Mouse (Mus musculus) lung, adult 2 months (tissue): ENCODE data around the gene Anks3.

Experiments used
- CTCF ChIP-seq: fragments of 200-500 bp; IDR thresholded peaks from 2 replicates; pipeline ENCODE4 v1.5.1; 2011; ENCODE audit warnings: mild to moderate bottlenecking, low read length, control low read depth; ENCODE audit not compliant: insufficient read depth
- POLR2A ChIP-seq: fragments of 200-500 bp; IDR thresholded peaks from 2 replicates; pipeline ENCODE4 v1.6.1; 2011; ENCODE audit warnings: low read depth, mild to moderate bottlenecking, control low read depth, low read length, borderline replicate concordance; ENCODE audit errors: extremely low read depth

DNA sequence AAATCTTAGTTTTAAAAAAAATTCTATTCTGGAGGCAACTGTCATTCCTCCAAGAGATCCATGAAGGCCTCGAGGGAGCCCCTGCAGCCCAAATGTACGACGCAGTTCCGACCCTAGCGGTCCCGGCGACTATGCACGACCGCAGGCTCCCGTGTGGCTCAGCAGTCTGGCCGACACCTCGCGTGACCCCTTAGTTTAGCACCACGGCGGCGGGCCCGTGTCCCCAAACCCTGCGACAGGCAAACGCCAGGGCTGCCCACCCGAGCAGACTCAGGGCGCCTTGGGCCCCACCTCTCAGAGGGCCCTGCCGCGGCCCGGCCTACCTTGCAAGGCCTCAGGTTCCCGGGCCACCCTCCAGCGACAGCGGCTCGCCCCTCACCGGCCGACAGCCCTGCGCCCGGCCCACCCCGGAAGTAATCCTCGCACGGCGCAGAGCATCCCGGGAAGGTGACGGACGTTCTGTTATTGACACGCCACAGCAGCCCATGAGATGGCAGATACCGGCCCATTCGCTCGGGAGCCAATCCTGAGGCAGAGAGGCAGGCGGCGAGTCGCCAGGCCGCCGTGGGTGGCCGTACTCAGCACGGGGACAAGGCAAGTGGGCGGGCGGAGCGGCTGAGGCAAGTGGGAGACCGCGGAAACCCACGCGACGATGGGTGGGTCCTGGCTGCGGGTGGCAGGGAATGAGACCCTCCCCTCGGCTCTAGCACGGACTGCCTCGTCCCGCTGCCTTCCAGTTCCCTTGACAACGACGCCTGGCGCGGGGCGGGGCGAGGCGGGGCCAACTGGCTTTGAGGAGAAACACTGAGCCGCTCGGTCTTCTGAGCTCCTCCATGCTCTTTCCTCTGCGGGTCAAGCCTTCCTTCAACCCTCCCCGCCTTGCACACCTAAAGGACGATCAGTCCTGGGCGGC is at the start of gene Anks3:
- no peak for TF ChIP-seq CTCF
- TF ChIP-seq POLR2A, result peak; percentile 67
